Mouse (Mus musculus) lung, adult 18-20 months (tissue): ENCODE data around the gene Tipin.
"Not testable (repeated sequence)": the region's sequence is repeated elsewhere in the genome, so short reads cannot be mapped to it uniquely, and the experiment has no call there.

ENCODE experiments used
- DNase-seq, 2 experiments: peaks; one replicate each; pipeline ENCODE4 v3.0.0; 2022; ENCODE audit warnings: mixed read lengths in 2 of 2

The Tipin gene

GRCm38 (mm10) chr9:64272611-64273010 is 8.8 kb upstream of the Tipin start:
- DNase-seq, result peak; percentile 40 to 50

GRCm38 (mm10) chr9:64273757-64274156 is 7.6 kb upstream of the Tipin start:
- DNase-seq, result no peak

GRCm38 (mm10) chr9:64274291-64274690 is 7.1 kb upstream of the Tipin start:
- no peak for DNase-seq

- DNase-seq, result no peak
Measured at GRCm38 (mm10) chr9:64274919-64275318, 6.5 kb upstream of the Tipin start.

- peak; percentile 52 to 72 for DNase-seq
Measured at GRCm38 (mm10) chr9:64277706-64278105, 3.7 kb upstream of the Tipin start.

DNA sequence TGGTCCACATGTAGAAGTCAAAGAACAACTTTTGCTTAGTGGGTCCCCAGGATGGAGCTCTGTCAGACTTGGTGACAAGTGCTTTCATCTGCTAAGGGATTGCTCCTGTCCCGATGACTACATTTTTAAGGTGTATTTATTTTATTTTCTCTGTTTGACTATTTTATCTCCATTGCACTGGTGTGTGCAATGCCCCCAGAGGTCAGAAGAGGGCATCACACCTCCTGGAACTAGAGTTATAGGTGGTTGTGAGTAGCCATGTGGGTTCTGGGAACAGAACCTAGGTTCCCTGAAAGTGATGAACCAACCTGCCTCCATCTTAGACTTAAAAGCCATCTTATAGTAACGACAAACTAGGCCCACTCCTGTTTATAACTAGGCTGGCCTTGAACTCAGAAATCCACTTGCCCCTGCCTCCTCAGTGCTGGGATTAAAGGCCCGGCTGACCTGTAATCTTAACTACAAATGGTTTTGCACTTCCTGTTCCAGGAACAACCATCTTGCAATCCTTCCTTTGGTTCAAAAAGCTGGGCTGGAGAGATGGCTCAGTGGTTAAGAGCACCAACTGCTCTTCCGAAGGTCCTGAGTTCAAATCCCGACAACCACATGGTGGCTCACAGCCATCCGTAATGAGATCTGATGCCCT is 2.6 kb upstream of the Tipin start:
- no peak for DNase-seq

GRCm38 (mm10) chr9:64281781-64282178 is 399 bp downstream of the Tipin start:
- no peak for DNase-seq

- no peak for DNase-seq
Measured at GRCm38 (mm10) chr9:64282404-64282987, 1.1 kb downstream of the Tipin start.

GRCm38 (mm10) chr9:64303086-64303485 is 21.7 kb downstream of the Tipin start:
- DNase-seq, result not testable (repeated sequence)

- DNase-seq, result no peak
Measured at GRCm38 (mm10) chr9:64306476-64307312, 25.3 kb downstream of the Tipin start.

- DNase-seq, result no peak
Measured at GRCm38 (mm10) chr9:64310996-64311785, 29.8 kb downstream of the Tipin start.

DNA sequence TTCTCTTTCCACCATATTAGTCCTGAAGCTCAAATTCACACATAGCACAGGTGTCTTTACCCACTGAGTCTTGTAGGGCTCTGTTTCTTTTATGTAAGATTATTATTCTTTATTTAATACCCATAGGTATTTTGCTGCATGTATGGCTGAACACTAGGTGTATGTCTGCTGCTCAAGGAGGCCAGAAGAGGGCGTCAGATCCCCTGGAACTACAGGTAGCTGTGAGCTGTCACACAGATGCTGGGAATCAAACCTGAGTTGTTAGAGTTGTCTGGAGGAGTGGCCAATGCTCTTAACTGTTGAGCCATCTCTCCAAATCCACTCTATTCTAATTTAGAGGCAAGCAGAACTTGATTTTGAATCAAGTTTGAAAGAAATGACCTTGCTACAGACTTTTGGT is 30.7 kb downstream of the Tipin start:
- no peak for DNase-seq

GRCm38 (mm10) chr9:64314696-64315095 is 33.3 kb downstream of the Tipin start:
- no peak for DNase-seq

- DNase-seq, result no peak
Measured at GRCm38 (mm10) chr9:64316986-64317385, 35.6 kb downstream of the Tipin start.

DNA sequence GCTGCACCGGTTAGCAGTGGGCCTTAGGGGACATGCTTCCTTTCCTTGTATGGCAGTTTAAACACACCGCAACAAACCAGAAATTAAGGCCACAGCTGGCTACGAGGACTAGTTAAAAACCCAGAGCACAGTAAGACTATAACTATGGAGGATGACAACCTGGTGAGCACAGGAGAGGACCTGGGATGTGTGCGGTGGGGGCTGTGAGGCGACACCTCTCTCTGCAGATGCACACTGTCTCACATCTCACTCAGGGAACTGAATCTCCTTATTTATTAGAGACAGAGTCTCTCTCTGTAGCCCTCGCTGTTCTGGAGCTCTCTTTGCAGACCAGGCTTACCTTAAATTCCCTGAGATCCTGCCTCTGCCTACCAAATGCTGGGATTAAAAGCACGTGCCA is 42.6 kb downstream of the Tipin start:
- no peak for DNase-seq

DNA sequence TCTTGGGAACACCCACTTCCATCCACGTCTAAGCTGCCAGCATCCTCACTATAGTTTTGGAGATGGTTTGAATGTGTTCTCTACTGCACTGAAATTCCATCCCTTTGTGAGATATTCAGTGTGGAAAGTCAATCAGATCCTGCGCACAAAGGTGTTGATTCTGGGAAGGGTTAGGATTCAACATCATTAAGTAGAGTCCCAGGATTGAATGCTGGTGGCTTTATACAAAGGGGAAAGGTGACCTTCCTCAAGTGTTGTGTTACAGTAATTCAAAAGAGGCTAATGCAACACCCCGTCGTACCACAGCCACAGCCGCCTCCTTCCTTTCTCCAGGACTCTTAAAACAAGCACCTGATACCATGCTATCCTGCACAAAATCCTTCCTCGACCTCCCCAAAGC is 54.4 kb downstream of the Tipin start:
- DNase-seq, result no peak

DNA sequence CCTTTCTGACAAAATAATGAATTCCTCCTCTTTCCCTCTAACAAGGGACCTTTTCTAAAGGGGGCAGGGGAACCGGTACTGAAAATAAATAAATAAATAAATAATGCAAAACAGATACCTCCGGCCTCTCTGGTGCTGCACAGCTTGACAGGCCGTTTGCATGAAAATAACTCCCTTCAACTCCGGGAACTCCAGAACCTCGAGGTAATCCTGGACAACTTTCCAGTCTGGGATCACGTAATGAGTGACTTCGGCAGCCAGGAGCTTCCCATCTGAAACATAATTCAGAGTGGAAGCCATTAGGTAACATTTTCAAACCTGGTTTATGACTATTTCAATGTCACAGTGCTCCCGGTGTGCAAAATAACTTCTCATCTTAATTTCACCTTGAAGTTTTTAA is 58.0 kb downstream of the Tipin start:
- no peak for DNase-seq

- peak; percentile 73 to 75 for DNase-seq
Measured at GRCm38 (mm10) chr9:64340351-64341253, 59.2 kb downstream of the Tipin start.

DNA sequence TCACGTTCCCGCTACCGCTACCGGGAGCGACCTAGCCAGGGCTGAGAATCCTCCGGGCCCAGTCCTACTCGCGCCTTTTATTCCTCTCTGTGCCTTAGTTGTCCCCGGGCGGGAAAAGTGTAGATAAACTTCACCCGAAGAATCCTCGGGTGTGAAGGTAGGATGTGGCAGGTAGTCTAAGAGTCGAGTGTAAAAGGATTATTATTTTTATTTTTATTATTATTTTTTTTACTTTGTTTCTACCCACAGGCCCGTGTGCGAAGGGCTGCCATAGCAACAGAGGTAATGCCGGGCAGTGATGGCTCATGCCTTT is 59.8 kb downstream of the Tipin start, which contains the start of gene Dis3l:
TSS of gene Dis3l (minus strand) at position 35 of the 313 bp plus-strand sequence.
- no peak for DNase-seq

DNA sequence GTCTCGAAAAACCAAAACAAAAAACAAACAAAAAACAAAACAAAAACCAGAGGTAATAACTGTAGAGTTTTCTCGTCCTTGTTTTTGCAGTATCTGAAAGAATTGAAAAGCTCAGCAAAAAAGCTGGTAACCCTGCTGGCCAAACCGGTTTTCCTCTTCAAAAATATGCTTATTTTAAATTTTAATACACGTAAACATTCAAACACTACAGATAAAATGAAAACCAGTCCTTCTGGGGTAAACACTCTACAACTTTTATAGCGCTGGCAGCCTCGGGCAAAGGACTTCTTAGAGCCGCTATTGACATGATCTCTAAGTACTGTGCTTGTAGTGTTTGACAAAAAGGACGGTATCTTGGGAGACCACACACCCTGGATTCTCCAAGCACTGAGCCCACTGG is 60.3 kb downstream of the Tipin start:
- DNase-seq, result peak in 1 of 2 experiments; percentile 3

GRCm38 (mm10) chr9:64343656-64344055 is 62.3 kb downstream of the Tipin start:
- DNase-seq, result no peak

GRCm38 (mm10) chr9:64345931-64346330 is 64.5 kb downstream of the Tipin start:
- no peak for DNase-seq
